Mouse (Mus musculus): ENCODE data around the gene Zfp472. TPM values are rescaled to one million over a fixed set of nuclear protein-coding genes. Genes with fewer than 3 reads are reported as not detected.

The Zfp472 gene
- polyA plus RNA-seq, 1 experiment: 0.25 TPM

- Histone ChIP-seq H3K27ac (ENCODE audit: insufficient read depth, low read depth, low read length) (no peak overlapping the region), H3K4me1 (ENCODE audit: control insufficient read depth, insufficient read depth, insufficient read length, low read length) (peaks cover 8% of the 10 kb centered on the region), H3K27me3 (ENCODE audit: control insufficient read depth, insufficient read depth, low read length) (no peaks in the 10 kb centered on the region), H3K4me3 (ENCODE audit: low read depth, low read length) (no peak overlapping the region), H3K36me3 (ENCODE audit: control insufficient read depth, insufficient read depth, low read length) (no peaks in the 10 kb centered on the region)
- WGBS: 18% methylated on average over 16 of the region's 16 CpGs
- TF ChIP-seq POLR2A (IDR thresholded peaks at IDR 0.05; ENCODE audit: low read depth, low read length) (no peak), CTCF (IDR thresholded peaks at IDR 0.05; ENCODE audit: extremely low read depth, insufficient read length, insufficient replicate concordance, low read depth, low read length) (peak; percentile 85; the same call in 1 of the 2 replicates)
Measured at GRCm38 (mm10) chr17:32951441-32951840, 14.2 kb upstream of the Zfp472 start.

GRCm38 (mm10) chr17:32965253-32965622 lies 376 bp upstream of the Zfp472 start:
- TF ChIP-seq CTCF (IDR thresholded peaks at IDR 0.05; ENCODE audit: extremely low read depth, insufficient read length, insufficient replicate concordance, low read depth, low read length) (no peak), POLR2A (IDR thresholded peaks at IDR 0.05; ENCODE audit: low read depth, low read length) (no peak)
- H3K36me3 ChIP-seq (ENCODE audit: control insufficient read depth, insufficient read depth, low read length): no peaks in the 10 kb centered on the region
- H3K4me1 ChIP-seq (ENCODE audit: control insufficient read depth, insufficient read depth, insufficient read length, low read length): peaks cover 9% of the 10 kb centered on the region
- no peaks in the 10 kb centered on the region for H3K27me3 ChIP-seq (ENCODE audit: control insufficient read depth, insufficient read depth, low read length)
- peak overlapping the region; percentile 64 for H3K27ac ChIP-seq (ENCODE audit: insufficient read depth, low read depth, low read length)
- peak overlapping the region; percentile 92 for H3K4me3 ChIP-seq (ENCODE audit: low read depth, low read length)
- WGBS: 0% methylated on average over 14 of the region's 14 CpGs

- Histone ChIP-seq H3K36me3 (ENCODE audit: control insufficient read depth, insufficient read depth, low read length) (peaks cover 29% of the 10 kb centered on the region), H3K4me3 (ENCODE audit: low read depth, low read length) (no peak overlapping the region), H3K4me1 (ENCODE audit: control insufficient read depth, insufficient read depth, insufficient read length, low read length) (no peaks in the 10 kb centered on the region), H3K27me3 (ENCODE audit: control insufficient read depth, insufficient read depth, low read length) (no peaks in the 10 kb centered on the region), H3K27ac (ENCODE audit: insufficient read depth, low read depth, low read length) (no peak overlapping the region)
- 89% methylated on average over 4 of the region's 4 CpGs for WGBS
- no peak for TF ChIP-seq POLR2A (IDR thresholded peaks at IDR 0.05; ENCODE audit: low read depth, low read length)
- no peak for TF ChIP-seq CTCF (IDR thresholded peaks at IDR 0.05; ENCODE audit: extremely low read depth, insufficient read length, insufficient replicate concordance, low read depth, low read length)
Measured at GRCm38 (mm10) chr17:32981361-32981760, 15.7 kb downstream of the Zfp472 start.

GRCm38 (mm10) chr17:32986301-32986700 lies 20.7 kb downstream of the Zfp472 start:
- Histone ChIP-seq H3K36me3 (ENCODE audit: control insufficient read depth, insufficient read depth, low read length) (no peaks in the 10 kb centered on the region), H3K27me3 (ENCODE audit: control insufficient read depth, insufficient read depth, low read length) (no peaks in the 10 kb centered on the region), H3K4me3 (ENCODE audit: low read depth, low read length) (no peak overlapping the region), H3K27ac (ENCODE audit: insufficient read depth, low read depth, low read length) (no peak overlapping the region), H3K4me1 (ENCODE audit: control insufficient read depth, insufficient read depth, insufficient read length, low read length) (no peaks in the 10 kb centered on the region)
- 66% methylated on average over 4 of the region's 4 CpGs for WGBS
- TF ChIP-seq CTCF (IDR thresholded peaks at IDR 0.05; ENCODE audit: extremely low read depth, insufficient read length, insufficient replicate concordance, low read depth, low read length): no peak

DNA sequence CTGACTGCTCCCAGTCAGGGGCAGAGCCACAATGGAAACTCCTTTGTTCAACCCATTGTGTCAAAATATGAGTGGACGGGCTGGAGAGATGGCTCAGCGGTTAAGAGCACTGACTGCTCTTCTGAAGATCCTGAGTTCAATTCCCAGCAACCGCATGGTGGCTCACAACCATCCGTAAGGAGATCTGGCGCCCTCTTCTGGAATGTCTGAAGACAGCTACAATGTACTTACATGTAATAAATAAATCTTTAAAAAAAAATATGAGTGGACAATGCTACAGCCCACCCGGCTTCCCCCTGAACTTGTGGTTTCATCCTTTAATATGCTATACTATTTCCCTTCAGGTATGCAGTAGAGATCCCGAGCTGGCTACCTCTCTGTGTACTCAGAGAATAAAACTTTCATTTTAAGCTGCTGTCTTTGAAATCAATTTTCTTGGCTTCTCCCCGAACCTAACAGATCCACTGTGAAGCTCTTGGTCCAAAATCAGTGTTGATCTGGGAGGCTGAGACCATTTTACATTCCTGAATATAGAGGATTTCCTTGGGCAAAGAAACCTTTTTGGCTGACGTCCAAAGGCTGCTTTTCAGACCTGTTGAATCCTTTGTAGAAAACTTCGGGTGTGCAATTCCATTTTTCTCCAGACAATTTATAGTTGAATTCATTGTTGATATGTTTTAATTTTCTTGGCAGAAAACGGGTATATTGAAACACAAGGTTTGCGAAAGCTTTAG lies 26.5 kb downstream of the Zfp472 start:
- H3K4me1 ChIP-seq (ENCODE audit: control insufficient read depth, insufficient read depth, insufficient read length, low read length): peaks cover 4% of the 10 kb centered on the region; the same call in 1 of the 2 replicates
- TF ChIP-seq CTCF (IDR thresholded peaks at IDR 0.05; ENCODE audit: extremely low read depth, insufficient read length, insufficient replicate concordance, low read depth, low read length) (peak; percentile 38; the same call in 1 of the 2 replicates), POLR2A (IDR thresholded peaks at IDR 0.05; ENCODE audit: low read depth, low read length) (no peak)
- H3K27me3 ChIP-seq (ENCODE audit: control insufficient read depth, insufficient read depth, low read length): no peaks in the 10 kb centered on the region
- no peak overlapping the region for H3K4me3 ChIP-seq (ENCODE audit: low read depth, low read length)
- H3K36me3 ChIP-seq (ENCODE audit: control insufficient read depth, insufficient read depth, low read length): peaks cover 6% of the 10 kb centered on the region; the same call in 1 of the 2 replicates
- WGBS: 53% methylated on average over 12 of the region's 12 CpGs
- H3K27ac ChIP-seq (ENCODE audit: insufficient read depth, low read depth, low read length): no peak overlapping the region

DNA sequence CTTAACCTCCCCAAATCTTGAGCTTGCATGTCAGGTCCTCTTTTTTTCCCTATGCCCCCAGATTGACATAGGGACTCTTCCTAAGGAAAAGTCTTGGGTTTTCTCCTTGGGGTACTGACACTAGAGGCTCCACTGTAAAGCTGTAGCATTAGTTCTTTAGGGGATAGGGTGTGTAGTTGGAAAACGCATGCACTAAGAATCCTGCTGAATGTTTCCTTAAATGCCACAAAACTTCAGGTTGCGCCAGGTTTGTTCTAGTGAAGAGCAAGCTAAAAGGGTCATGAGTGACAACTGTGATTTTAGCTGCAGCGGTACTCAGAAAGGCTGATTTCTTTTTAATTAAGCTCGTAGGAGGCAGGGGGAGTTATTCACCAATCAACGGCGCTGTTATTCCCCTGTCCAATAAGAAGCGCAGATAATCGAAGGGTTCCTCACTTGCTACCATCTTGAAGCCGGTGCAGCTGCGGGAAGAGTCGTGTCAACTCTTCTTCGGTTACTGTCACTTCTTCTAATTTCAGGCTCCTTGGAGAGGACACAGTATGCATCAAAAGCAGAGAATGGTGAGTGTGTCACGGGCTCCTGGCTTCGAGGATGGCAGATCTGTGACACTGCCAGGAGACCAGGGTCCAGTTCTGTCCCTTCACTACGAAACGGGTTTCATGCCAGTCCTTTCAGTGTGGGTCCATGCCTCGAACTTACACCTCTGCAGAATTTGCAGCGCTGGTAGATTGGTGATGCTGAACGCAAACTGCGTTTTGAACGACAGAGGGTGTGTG lies 27.3 kb downstream of the Zfp472 start, which contains the start of gene Zfp952:
Gene Zfp952 (plus strand): TSS at position 431 of the 776 bp plus-strand sequence.
- peak; percentile 24; the same call in 1 of the 2 replicates for TF ChIP-seq POLR2A (IDR thresholded peaks at IDR 0.05; ENCODE audit: low read depth, low read length)
- TF ChIP-seq CTCF (IDR thresholded peaks at IDR 0.05; ENCODE audit: extremely low read depth, insufficient read length, insufficient replicate concordance, low read depth, low read length): no peak
- Histone ChIP-seq H3K4me3 (ENCODE audit: low read depth, low read length) (peak within 1 kb of the TSS; percentile 94), H3K27ac (ENCODE audit: insufficient read depth, low read depth, low read length) (peak within 1 kb of the TSS; percentile 77), H3K4me1 (ENCODE audit: control insufficient read depth, insufficient read depth, insufficient read length, low read length) (peaks cover 4% of the 10 kb centered on the region; the same call in 1 of the 2 replicates), H3K27me3 (ENCODE audit: control insufficient read depth, insufficient read depth, low read length) (no peaks in the 10 kb centered on the region), H3K36me3 (ENCODE audit: control insufficient read depth, insufficient read depth, low read length) (peaks cover 6% of the 10 kb centered on the region; the same call in 1 of the 2 replicates)
- WGBS: under 1% methylated on average over 21 of the region's 21 CpGs

GRCm38 (mm10) chr17:32998492-32998891 lies 32.9 kb downstream of the Zfp472 start:
- Histone ChIP-seq H3K27ac (ENCODE audit: insufficient read depth, low read depth, low read length) (no peak overlapping the region), H3K27me3 (ENCODE audit: control insufficient read depth, insufficient read depth, low read length) (no peaks in the 10 kb centered on the region), H3K4me3 (ENCODE audit: low read depth, low read length) (no peak overlapping the region), H3K4me1 (ENCODE audit: control insufficient read depth, insufficient read depth, insufficient read length, low read length) (peaks cover 4% of the 10 kb centered on the region; the same call in 1 of the 2 replicates), H3K36me3 (ENCODE audit: control insufficient read depth, insufficient read depth, low read length) (peaks cover 25% of the 10 kb centered on the region)
- TF ChIP-seq CTCF (IDR thresholded peaks at IDR 0.05; ENCODE audit: extremely low read depth, insufficient read length, insufficient replicate concordance, low read depth, low read length): no peak
- 98% methylated on average over 2 of the region's 2 CpGs for WGBS
